Mouse (Mus musculus): ENCODE results near the gene Sertad1. TPM values are rescaled to one million over a fixed set of nuclear protein-coding genes. Genes with fewer than 3 reads are reported as not detected.

Sertad1 gene
- polyA plus RNA-seq, 1 experiment from 2014 or later = 18.5 TPM

- peaks cover 43% of the 10 kb centered on the region for H3K4me1 ChIP-seq (ENCODE audit: insufficient read depth)
- H3K27ac ChIP-seq (ENCODE audit: low read depth) = peak within 1 kb of the TSS; percentile 89
- ATAC-seq (peak; percentile 89), DNase-seq (peak; percentile 99)
- H3K36me3 ChIP-seq (replicated peaks; ENCODE audit: insufficient read depth, low read length) = peaks cover 7% of the 10 kb centered on the region
- H3K9ac ChIP-seq (replicated peaks) = peak within 1 kb of the TSS; percentile 91
- peak; percentile 37 for TF ChIP-seq CTCF (IDR thresholded peaks at IDR 0.05; ENCODE audit: low read depth)
- TF ChIP-seq EP300 (IDR thresholded peaks at IDR 0.05; ENCODE audit: low read depth) = peak; percentile 4; the same call in 1 of the 2 replicates
- no peaks in the 10 kb centered on the region for H3K9me3 ChIP-seq (ENCODE audit: low read length)
- peaks cover 23% of the 10 kb centered on the region for H3K27me3 ChIP-seq (ENCODE audit: insufficient read depth, low read length)
- under 1% methylated on average over 51 of the region's 54 CpGs for WGBS (ENCODE audit: insufficient replicate concordance)
- peak within 1 kb of the TSS; percentile 93 for H3K4me3 ChIP-seq (ENCODE audit: low read depth, low read length)
- H3K4me2 ChIP-seq (ENCODE audit: low read depth, low read length) = peak within 1 kb of the TSS; percentile 86
These were observed 39.1 kb upstream of the Sertad1 start, which contains the start of the genes Sptbn4 and Blvrb for GRCm38 (mm10) chr7:27447419-27448286. Gene Sptbn4 (minus strand): TSS chr7:27447686. Gene Blvrb (plus strand): TSS chr7:27447978.

GRCm38 (mm10) chr7:27448421-27449206 lies 38.1 kb upstream of the Sertad1 start:
- Histone ChIP-seq H3K4me2 (ENCODE audit: low read depth, low read length) (peak overlapping the region; percentile 86), H3K27me3 (ENCODE audit: insufficient read depth, low read length) (peaks cover 23% of the 10 kb centered on the region), H3K9me3 (ENCODE audit: low read length) (no peaks in the 10 kb centered on the region), H3K4me3 (ENCODE audit: low read depth, low read length) (peak overlapping the region; percentile 93), H3K9ac (replicated peaks) (peak overlapping the region; percentile 91), H3K27ac (ENCODE audit: low read depth) (peak overlapping the region; percentile 89), H3K36me3 (replicated peaks; ENCODE audit: insufficient read depth, low read length) (peaks cover 13% of the 10 kb centered on the region), H3K4me1 (ENCODE audit: insufficient read depth) (peaks cover 46% of the 10 kb centered on the region)
- 39% methylated on average over 15 of the region's 15 CpGs for WGBS (ENCODE audit: insufficient replicate concordance)
- TF ChIP-seq CTCF (IDR thresholded peaks at IDR 0.05; ENCODE audit: low read depth) (no peak), EP300 (IDR thresholded peaks at IDR 0.05; ENCODE audit: low read depth) (peak; percentile 86)
- DNase-seq = peak; percentile 70
- ATAC-seq = peak; percentile 28

- Histone ChIP-seq H3K9me3 (ENCODE audit: low read length) (no peaks in the 10 kb centered on the region), H3K9ac (replicated peaks) (peak overlapping the region; percentile 91), H3K27ac (ENCODE audit: low read depth) (peak overlapping the region; percentile 89), H3K27me3 (ENCODE audit: insufficient read depth, low read length) (peaks cover 23% of the 10 kb centered on the region), H3K4me2 (ENCODE audit: low read depth, low read length) (peak overlapping the region; percentile 86), H3K4me1 (ENCODE audit: insufficient read depth) (peaks cover 53% of the 10 kb centered on the region), H3K4me3 (ENCODE audit: low read depth, low read length) (peak overlapping the region; percentile 93), H3K36me3 (replicated peaks; ENCODE audit: insufficient read depth, low read length) (peaks cover 13% of the 10 kb centered on the region)
- 45% methylated on average over 10 of the region's 10 CpGs for WGBS (ENCODE audit: insufficient replicate concordance)
- TF ChIP-seq CTCF (IDR thresholded peaks at IDR 0.05; ENCODE audit: low read depth) (peak; percentile 85), EP300 (IDR thresholded peaks at IDR 0.05; ENCODE audit: low read depth) (0 out of 2 replicates have a peak, but pooled peaks have one; percentile 28)
- DNase-seq (peak; percentile 85), ATAC-seq (0 out of 2 replicates have a peak, but pooled peaks have one; percentile 9)
These were observed 37.4 kb upstream of the Sertad1 start for GRCm38 (mm10) chr7:27449256-27449862.

- H3K4me2 ChIP-seq (ENCODE audit: low read depth, low read length) = peak overlapping the region; percentile 86
- peaks cover 8% of the 10 kb centered on the region for H3K27me3 ChIP-seq (ENCODE audit: insufficient read depth, low read length)
- peak overlapping the region; percentile 93; the same call in 1 of the 2 replicates for H3K4me3 ChIP-seq (ENCODE audit: low read depth, low read length)
- H3K27ac ChIP-seq (ENCODE audit: low read depth) = peak overlapping the region; percentile 89; the same call in 1 of the 2 replicates
- 65% methylated on average over 2 of the region's 2 CpGs for WGBS (ENCODE audit: insufficient replicate concordance)
- peaks cover 23% of the 10 kb centered on the region for H3K36me3 ChIP-seq (replicated peaks; ENCODE audit: insufficient read depth, low read length)
- peaks cover 55% of the 10 kb centered on the region for H3K4me1 ChIP-seq (ENCODE audit: insufficient read depth)
- H3K9me3 ChIP-seq (ENCODE audit: low read length) = no peaks in the 10 kb centered on the region
- DNase-seq = no peak
- H3K9ac ChIP-seq (replicated peaks) = no peak overlapping the region; the same call in 1 of the 2 replicates
- ATAC-seq = no peak
- TF ChIP-seq EP300 (IDR thresholded peaks at IDR 0.05; ENCODE audit: low read depth) (no peak), CTCF (IDR thresholded peaks at IDR 0.05; ENCODE audit: low read depth) (no peak)
These were observed 35.4 kb upstream of the Sertad1 start for GRCm38 (mm10) chr7:27451359-27451758.

GRCm38 (mm10) chr7:27452206-27452770 lies 34.4 kb upstream of the Sertad1 start:
- TF ChIP-seq CTCF (IDR thresholded peaks at IDR 0.05; ENCODE audit: low read depth) = no peak
- no peak for TF ChIP-seq EP300 (IDR thresholded peaks at IDR 0.05; ENCODE audit: low read depth)
- DNase-seq (no peak), ATAC-seq (no peak)
- Histone ChIP-seq H3K27me3 (ENCODE audit: insufficient read depth, low read length) (no peaks in the 10 kb centered on the region; the same call in 1 of the 2 replicates), H3K36me3 (replicated peaks; ENCODE audit: insufficient read depth, low read length) (peaks cover 30% of the 10 kb centered on the region), H3K4me3 (ENCODE audit: low read depth, low read length) (peak overlapping the region; percentile 93), H3K4me2 (ENCODE audit: low read depth, low read length) (peak overlapping the region; percentile 86), H3K9me3 (ENCODE audit: low read length) (no peaks in the 10 kb centered on the region), H3K27ac (ENCODE audit: low read depth) (peak overlapping the region; percentile 70), H3K4me1 (ENCODE audit: insufficient read depth) (peaks cover 46% of the 10 kb centered on the region), H3K9ac (replicated peaks) (peak overlapping the region; percentile 22; the same call in 1 of the 2 replicates)
- 56% methylated on average over 13 of the region's 13 CpGs for WGBS (ENCODE audit: insufficient replicate concordance)

Data from liver, postnatal 0 days (tissue).